Mouse (Mus musculus) adrenal gland, adult (tissue): ENCODE measurements around the gene Rgs12.

ENCODE experiments used
- DNase-seq, 2 experiments: peaks; one replicate each; pipeline ENCODE4 v3.0.0; 2022 to 2023; ENCODE audit warnings: low spot score in 1 of 2; ENCODE audit not compliant: inconsistent age in 2 of 2

Rgs12 gene

DNA sequence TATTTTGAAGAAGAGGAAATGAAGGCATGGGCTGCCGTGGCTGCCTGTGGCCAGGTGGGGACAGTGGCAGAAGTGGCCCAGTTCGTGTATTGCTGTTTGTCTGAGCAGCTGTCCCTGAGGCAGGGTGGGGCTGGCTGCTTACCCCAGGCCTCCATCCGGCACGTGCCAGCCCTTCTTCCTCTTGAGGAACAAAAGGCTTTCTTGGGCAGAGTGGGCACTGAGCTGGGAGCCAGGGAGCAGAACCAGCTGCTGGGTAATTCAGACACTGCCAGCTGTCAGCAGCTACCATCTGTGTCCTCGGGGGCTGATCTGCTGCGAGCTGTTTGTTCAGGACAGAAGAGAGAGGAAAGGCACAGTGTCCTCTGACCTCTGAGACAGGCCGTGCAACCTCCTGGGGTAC, 121.7 kb downstream of the Rgs12 start:
- peak in 1 of 2 experiments; percentile 54 for DNase-seq

DNA sequence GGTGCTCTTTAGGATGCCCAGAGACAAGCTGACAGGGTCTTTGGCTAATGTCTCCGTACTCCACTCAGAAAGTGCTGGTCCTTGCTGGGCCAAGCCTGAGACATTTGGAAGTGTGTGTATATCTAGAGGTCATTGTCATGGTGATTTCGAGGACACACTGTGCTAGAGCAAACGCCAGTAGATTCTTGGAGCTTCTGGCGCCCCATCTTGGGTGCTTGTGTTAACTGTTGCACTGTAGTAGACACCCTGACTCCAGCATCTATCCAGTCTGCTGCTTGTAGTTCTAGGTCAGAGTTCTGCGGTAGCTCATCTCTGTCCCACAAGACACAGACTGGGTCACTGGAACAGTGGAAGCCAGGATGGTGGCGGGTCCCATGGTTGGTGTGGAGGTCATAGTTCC, 122.6 kb downstream of the Rgs12 start:
- peak; percentile 51 to 71 for DNase-seq

DNA sequence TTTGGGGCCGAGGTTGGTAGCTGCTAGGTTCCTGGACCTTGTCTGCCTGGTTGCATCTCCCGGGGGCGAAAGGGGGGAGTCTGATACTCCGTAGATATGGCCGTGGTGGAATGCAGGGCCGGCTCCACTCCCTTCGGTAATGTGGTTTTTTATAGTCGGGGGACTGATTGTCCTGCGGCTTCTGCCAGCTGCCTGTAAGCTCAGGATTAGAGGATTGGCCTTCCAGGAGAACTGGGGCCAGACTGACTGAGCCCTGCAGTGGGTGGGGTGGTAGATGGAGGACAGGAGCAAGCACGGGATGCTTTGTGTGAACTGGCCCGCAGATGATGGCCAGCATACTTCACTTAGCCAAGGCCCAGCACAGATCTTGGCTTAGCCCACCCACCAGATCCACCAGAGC, 124.0 kb downstream of the Rgs12 start:
- no peak for DNase-seq

DNA sequence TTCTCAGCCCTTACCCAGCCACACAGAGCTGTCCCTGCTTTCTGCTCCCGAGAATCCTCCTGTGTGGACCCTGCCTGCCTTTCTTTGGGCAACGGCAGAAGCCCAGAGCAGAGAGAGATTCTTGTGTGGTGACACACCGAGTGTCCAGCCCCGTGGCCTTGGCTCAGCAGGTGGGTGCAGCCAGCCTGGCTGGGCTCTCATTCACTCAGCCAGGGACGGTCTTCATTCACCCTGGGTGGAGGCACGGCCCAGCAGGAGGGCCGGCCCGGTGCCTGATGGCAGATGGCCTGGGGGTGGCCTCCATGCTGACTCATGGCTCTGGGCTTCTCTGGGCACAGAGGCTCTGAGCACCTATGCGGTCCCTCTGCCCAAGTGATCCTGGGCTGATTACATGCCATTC, 124.7 kb downstream of the Rgs12 start:
- peak; percentile 93 for DNase-seq

DNA sequence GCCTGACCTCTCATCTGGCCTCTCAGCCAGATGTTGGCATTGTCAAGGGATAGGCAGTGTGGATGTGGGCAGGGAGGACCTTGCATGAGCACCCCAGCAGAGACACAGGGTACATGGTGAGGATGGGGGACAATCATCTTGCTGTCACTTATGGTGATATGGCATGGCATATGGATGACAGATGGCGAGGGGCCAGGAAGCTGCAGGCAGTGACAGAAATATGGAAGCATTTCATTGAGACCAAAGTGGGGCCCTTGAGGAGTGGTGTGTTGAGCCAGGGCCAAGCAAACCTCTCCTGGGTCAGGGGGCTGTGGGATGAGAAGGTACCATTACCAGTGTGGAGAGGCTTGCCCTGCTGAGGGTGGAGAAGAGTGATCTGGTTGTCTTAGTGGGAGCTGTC, 127.1 kb downstream of the Rgs12 start:
- no peak for DNase-seq

DNA sequence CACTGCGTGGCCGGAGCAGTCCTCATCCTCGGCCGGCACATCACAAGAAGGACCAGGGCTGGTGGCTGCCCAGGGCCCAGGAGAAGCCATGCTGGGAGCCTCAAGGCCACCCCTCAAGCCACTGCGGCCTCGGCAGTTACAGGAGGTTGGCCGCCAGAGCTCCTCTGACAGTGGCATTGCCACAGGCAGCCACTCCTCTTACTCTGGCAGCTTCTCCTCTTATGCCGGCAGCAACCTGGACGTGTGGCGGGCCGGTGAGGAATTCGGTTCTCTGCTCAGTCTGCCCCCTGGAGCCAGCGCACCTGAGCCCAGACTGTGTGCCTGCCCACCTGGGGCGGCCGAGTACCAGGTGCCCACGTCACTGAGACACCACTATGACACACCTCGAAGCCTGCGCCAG, 129.9 kb downstream of the Rgs12 start:
- DNase-seq: peak in 1 of 2 experiments; percentile 67

DNA sequence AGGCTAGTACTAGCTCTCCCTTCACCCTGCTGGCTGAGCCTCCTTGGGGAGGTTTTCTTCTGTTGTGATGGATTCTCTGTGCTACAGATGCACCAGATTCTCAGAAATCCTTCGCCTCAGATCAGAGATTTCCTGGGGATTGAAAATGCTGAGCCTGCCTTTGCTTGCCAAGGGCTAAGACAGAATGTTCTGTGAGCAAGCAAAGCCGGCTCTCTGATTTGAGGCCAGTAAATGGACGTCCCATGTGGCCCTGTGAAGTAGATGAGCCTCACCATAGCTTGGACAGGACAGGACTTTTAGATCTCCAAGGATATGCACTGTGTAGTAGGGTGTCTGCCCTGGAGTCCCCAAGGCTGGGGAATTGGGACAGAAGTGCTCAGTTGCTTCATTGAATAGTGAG, 135.7 kb downstream of the Rgs12 start:
- no peak for DNase-seq

DNA sequence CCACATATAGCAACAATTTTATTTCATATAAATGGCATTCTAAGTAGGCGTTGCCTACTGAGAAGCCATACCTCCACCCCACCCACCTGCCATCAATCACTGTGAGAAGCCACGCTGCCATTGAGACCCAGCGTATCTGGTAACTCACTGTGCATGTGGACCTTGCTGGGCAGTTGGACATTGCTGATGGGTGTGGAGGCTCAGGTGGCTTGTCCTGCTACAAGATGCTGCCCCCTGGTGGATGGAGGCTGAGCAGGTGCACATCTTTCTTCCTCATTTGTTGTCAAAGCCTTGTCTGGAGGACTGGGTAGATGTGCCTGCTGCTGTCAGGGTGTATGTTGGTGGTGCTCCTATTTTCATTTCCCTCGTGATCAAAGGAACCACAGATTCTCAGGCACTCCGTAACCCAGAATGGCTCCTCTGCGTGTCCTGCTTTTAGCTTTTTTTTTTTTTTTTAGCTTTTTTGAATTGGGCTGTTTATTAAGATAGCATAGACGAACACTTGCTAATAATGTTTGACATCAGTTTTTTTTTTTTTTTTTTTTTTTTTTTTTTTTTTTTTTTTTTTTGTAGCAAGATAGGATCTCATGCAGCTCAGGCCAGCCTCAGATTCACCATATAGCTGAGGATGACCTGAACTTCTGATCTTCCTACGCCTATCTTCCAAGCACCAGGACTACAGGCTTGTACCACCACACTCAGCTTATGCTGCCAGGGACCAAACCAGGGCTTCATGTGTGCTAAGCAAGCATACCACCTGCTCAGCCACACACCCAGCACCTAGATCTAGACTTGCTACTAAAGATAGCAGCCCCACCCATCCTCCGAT, 139.8 kb downstream of the Rgs12 start:
- peak; percentile 85 to 95 for DNase-seq
